Mouse (Mus musculus) liver, embryonic 12.5 days (tissue): ENCODE measurements around the gene Dda1. TPM values are rescaled to one million over a fixed set of nuclear protein-coding genes. Genes with fewer than 3 reads are reported as not detected.

Experiments used
- ATAC-seq: fragments of 200-750 bp; cut with Nextera tagmentation; 2 replicates; pipeline ENCODE4 v1.8.0; 2017; ENCODE audit warnings: moderate number of reproducible peaks, mild to moderate bottlenecking, moderate library complexity
- H3K27ac ChIP-seq: fragments of 300-500 bp; sonication (generic); 2 replicates; pipeline ENCODE4 v1.5.1; 2016; ENCODE audit warnings: mild to moderate bottlenecking
- H3K27me3 ChIP-seq: fragments of 300-500 bp; sonication (generic); replicated peaks from 2 replicates; pipeline ENCODE4 v1.6.1; 2016; ENCODE audit warnings: mild to moderate bottlenecking, moderate library complexity
- H3K36me3 ChIP-seq: fragments of 300-500 bp; sonication (generic); 2 replicates; pipeline ENCODE4 v1.6.1; 2016; ENCODE audit warnings: mild to moderate bottlenecking, moderate library complexity
- H3K4me1 ChIP-seq: fragments of 300-500 bp; sonication (generic); 2 replicates; pipeline ENCODE4 v1.6.1; 2016
- H3K4me2 ChIP-seq: fragments of 300-500 bp; sonication (generic); 2 replicates; pipeline ENCODE4 v1.6.1; 2016; ENCODE audit warnings: mild to moderate bottlenecking, moderate library complexity
- H3K4me3 ChIP-seq: fragments of 300-500 bp; sonication (generic); 2 replicates; pipeline ENCODE4 v1.5.1; 2016; ENCODE audit warnings: mild to moderate bottlenecking, moderate library complexity
- H3K9ac ChIP-seq: fragments of 300-500 bp; sonication (generic); 2 replicates; pipeline ENCODE4 v1.6.1; 2016; ENCODE audit warnings: mild to moderate bottlenecking, moderate library complexity
- H3K9me3 ChIP-seq: fragments of 300-500 bp; sonication (generic); replicated peaks from 2 replicates; pipeline ENCODE4 v1.6.1; 2016; ENCODE audit warnings: mild to moderate bottlenecking, moderate library complexity
- WGBS: fragments of 180-500 bp; shearing (Covaris S2); methylation state at CpG from one replicate; pipeline ENCODE4 v1.1.7; 2016; ENCODE audit not compliant: insufficient replicate concordance; 5-methylcytosine and 5-hydroxymethylcytosine counted together
- polyA plus RNA-seq: library from polyadenylated mRNA; unstranded; fragments of >200 nt; fragmentation: Nextera tagmentation; extraction: Ambion mirVana; gene quantifications from 2 replicates; pipeline ENCODE4 v1.2.1, GENCODE M21; 2016

Dda1 gene
- polyA plus RNA-seq, 1 experiment from 2014 or later: 60.6 TPM

GRCm38 (mm10) chr8:71521634-71522033, 52.6 kb downstream of the Dda1 start:
- Histone ChIP-seq H3K27me3 (peaks cover 39% of the 10 kb centered on the region), H3K27ac (no peak overlapping the region), H3K4me2 (0 out of 2 replicates have a peak overlapping the region, but pooled peaks have one; percentile 9), H3K9ac (no peak overlapping the region), H3K4me3 (no peak overlapping the region), H3K4me1 (peaks cover 29% of the 10 kb centered on the region), H3K9me3 (no peaks in the 10 kb centered on the region), H3K36me3 (no peaks in the 10 kb centered on the region)
- WGBS: 2% methylated on average over 17 of the region's 17 CpGs
- ATAC-seq: peak; percentile 72

GRCm38 (mm10) chr8:71525226-71526050, 56.4 kb downstream of the Dda1 start, which contains the start of gene Ccdc194:
Gene Ccdc194, minus strand, starts transcription at chr8:71525711.
- WGBS: 33% methylated on average over 46 of the region's 46 CpGs
- Histone ChIP-seq H3K4me2 (peak within 1 kb of the TSS; percentile 30; the same call in 1 of the 2 replicates), H3K36me3 (no peaks in the 10 kb centered on the region), H3K9me3 (no peaks in the 10 kb centered on the region), H3K27me3 (peaks cover 59% of the 10 kb centered on the region), H3K9ac (no peak within 1 kb of the TSS; the same call in 1 of the 2 replicates), H3K27ac (0 out of 2 replicates have a peak within 1 kb of the TSS, but pooled peaks have one; percentile 7), H3K4me3 (no peak within 1 kb of the TSS), H3K4me1 (peaks cover 38% of the 10 kb centered on the region)
- ATAC-seq: no peak

Other genes with a start within 250 kb of the Dda1 start
- gene Myo9b, start 196.5 kb upstream of the Dda1 start, polyA plus RNA-seq: 13.5 and 13.8 TPM in 2 replicates
- 60.1 and 62.8 TPM in 2 replicates for gene Haus8, start 196.3 kb upstream of the Dda1 start, polyA plus RNA-seq
- 60.2 and 61.1 TPM in 2 replicates for gene Use1, start 102.4 kb upstream of the Dda1 start, polyA plus RNA-seq
- 6.8 and 6.9 TPM in 2 replicates for gene Ocel1, start 97.9 kb upstream of the Dda1 start, polyA plus RNA-seq
- gene Nr2f6, start 87.2 kb upstream of the Dda1 start, polyA plus RNA-seq: 35.3 and 38.8 TPM in 2 replicates
- gene Ushbp1, start 73.4 kb upstream of the Dda1 start, polyA plus RNA-seq: 3.6 and 4.0 TPM in 2 replicates
- 79.0 and 82.6 TPM in 2 replicates for gene Babam1, start 72.3 kb upstream of the Dda1 start, polyA plus RNA-seq
- gene Ankle1, start 63.2 kb upstream of the Dda1 start, polyA plus RNA-seq: 57.9 and 58.3 TPM in 2 replicates
- 16.0 and 17.4 TPM in 2 replicates for gene Abhd8, start 5.5 kb upstream of the Dda1 start, polyA plus RNA-seq
- gene Mrpl34, start 4.2 kb upstream of the Dda1 start, polyA plus RNA-seq: 168 and 173 TPM in 2 replicates
- gene Ano8, start 16.8 kb downstream of the Dda1 start, polyA plus RNA-seq: 1.2 TPM in 2 replicates
- 9.3 and 9.6 TPM in 2 replicates for gene Gtpbp3, start 18.9 kb downstream of the Dda1 start, polyA plus RNA-seq
- gene Plvap, start 42.6 kb downstream of the Dda1 start, polyA plus RNA-seq: 44.8 and 46.7 TPM in 2 replicates
- gene Ccdc194, start 56.5 kb downstream of the Dda1 start, polyA plus RNA-seq: 0.30 and 0.57 TPM in 2 replicates
- 28.7 and 29.4 TPM in 2 replicates for gene Bst2, start 68.3 kb downstream of the Dda1 start, polyA plus RNA-seq
- 39.2 and 42.7 TPM in 2 replicates for gene Mvb12a, start 73.7 kb downstream of the Dda1 start, polyA plus RNA-seq
- gene Tmem221, start 89.7 kb downstream of the Dda1 start, polyA plus RNA-seq: 0.61 and 0.75 TPM in 2 replicates
- gene Nxnl1, start 97.4 kb downstream of the Dda1 start, polyA plus RNA-seq: 0.32 and 0.36 TPM in 2 replicates
- 4.1 and 4.4 TPM in 2 replicates for gene Slc27a1, start 99.7 kb downstream of the Dda1 start, polyA plus RNA-seq
- gene Pgls, start 123.0 kb downstream of the Dda1 start, polyA plus RNA-seq: 138 and 144 TPM in 2 replicates
- gene Fam129c, start 128.4 kb downstream of the Dda1 start, polyA plus RNA-seq: 1.3 and 2.3 TPM in 2 replicates
- gene Colgalt1, start 141.8 kb downstream of the Dda1 start, polyA plus RNA-seq: 29.0 and 30.1 TPM in 2 replicates
- 0.22 and 0.31 TPM in 2 replicates for gene Unc13a, start 202.6 kb downstream of the Dda1 start, polyA plus RNA-seq
- 9.2 and 10.4 TPM in 2 replicates for gene Jak3, start 207.1 kb downstream of the Dda1 start, polyA plus RNA-seq
- 1.5 and 2.1 TPM in 2 replicates for gene Insl3, start 220.0 kb downstream of the Dda1 start, polyA plus RNA-seq
- gene B3gnt3, start 232.6 kb downstream of the Dda1 start, polyA plus RNA-seq: 3.6 and 4.2 TPM in 2 replicates